Mouse (Mus musculus) spleen, adult 18-20 months (tissue): ENCODE results near the gene Hk3.

Experiments used
- DNase-seq, 2 experiments: peaks; one replicate each; pipeline ENCODE4 v3.0.0; 2022; ENCODE audit warnings: mixed read lengths in 2 of 2

The Hk3 gene

GRCm38 (mm10) chr13:55021194-55021779 lies at the start of gene Hk3:
Gene Hk3, minus strand, starts transcription at chr13:55021385.
- no peak for DNase-seq

GRCm38 (mm10) chr13:55069719-55070118 lies 48.5 kb upstream of the Hk3 start:
- no peak for DNase-seq

DNA sequence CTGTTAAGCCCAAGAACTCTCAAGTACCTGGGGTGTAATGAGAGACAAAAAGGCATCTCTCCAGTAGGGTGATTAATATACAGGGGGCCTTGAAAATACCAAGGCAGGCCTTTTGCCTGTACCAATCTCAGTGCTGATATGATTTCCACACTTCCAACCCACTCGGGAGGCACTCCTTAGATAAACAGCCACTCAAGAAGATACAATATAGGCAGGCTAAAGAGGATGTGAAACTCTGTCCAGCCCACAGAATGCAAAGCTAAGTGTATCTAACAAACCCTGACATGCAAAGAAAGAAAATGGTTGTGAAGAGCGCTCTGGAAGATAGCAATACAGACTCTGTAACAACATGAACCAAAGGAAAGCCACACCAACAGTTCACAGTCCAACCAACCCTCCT lies 42.1 kb upstream of the Hk3 start:
- peak in 1 of 2 experiments; percentile 19 for DNase-seq

DNA sequence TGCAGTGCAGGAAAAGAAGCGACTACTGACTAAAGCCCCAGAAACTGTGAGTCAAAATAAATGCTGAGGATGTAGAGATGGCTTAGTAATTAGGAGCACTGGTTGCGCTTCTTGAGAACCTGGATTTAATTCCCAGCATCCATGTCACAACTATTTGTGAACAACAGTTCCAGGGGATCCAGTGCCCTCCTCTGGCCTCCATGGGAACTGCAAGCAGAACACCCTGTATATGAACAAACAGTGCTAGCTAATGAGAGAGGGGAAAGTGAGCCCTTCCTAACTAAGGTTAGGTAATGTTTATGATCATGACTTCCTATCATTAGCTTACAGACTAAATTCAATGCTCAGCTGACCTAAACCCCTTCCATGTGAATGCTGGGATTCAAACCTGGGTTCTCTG lies 36.9 kb upstream of the Hk3 start:
- DNase-seq = peak in 1 of 2 experiments; percentile 43

- DNase-seq = no peak
These were observed 26.5 kb upstream of the Hk3 start for GRCm38 (mm10) chr13:55047706-55048105.

DNA sequence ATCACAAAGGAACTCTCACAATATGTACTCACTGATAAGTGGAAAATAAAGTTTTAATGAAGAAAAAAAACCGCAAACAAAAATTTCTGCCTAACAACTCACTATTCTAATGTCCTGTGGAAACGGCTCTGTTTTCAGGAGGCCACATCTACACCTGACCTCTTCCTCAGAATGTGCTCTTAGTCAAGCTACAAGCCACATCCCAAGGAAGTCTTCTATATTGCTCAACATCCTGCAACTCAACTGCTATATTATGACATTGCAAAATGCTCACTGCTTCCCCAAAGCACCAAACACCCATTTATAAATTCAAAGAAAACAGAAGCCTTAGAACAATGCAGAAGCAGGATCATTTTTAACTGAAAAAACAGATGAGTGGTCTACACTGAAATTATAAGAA lies 18.8 kb upstream of the Hk3 start:
- no peak for DNase-seq

DNA sequence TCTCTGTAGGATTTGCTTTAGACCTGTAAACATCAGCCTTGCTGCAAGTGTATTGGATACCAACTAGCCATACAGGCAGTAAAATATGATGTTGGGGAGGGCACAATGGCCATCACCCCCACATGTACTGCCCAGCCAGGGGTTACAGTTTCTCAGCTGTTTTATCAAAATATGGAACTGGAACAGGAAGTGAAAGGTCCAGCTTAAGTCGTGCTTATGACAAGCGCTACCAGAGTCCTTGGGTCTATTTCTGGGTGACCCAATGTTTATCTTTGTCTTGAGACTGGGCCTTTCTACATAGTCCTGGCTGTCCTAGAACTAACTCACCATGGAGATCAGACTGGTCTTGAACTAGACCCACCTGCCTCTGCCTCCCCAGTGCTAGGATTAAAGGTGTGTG lies 3.0 kb upstream of the Hk3 start:
- no peak for DNase-seq

- DNase-seq = peak in 1 of 2 experiments; percentile 24
These were observed 1.5 kb upstream of the Hk3 start for GRCm38 (mm10) chr13:55022715-55023114.

DNA sequence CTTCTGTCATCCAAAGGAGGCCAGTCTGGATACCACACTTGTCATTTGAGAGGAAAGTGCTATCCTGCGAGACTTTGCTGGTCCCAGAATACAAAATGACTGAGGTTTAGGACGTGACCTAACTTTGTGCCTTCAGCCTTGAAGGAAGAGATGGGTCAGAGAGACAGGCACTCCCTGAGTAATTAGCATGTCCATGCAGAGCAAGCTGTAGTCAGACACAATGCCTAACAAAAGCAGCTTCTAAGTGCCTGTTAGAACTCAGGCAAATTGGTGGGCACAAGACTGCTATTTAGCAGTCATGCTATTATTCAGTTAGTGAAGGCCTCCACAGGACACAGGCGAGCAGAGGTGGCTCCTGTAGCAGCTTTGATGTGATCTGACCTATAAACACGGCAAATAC lies 1.1 kb upstream of the Hk3 start:
- DNase-seq = no peak

GRCm38 (mm10) chr13:55020051-55020450 lies 1.1 kb downstream of the Hk3 start:
- no peak for DNase-seq

DNA sequence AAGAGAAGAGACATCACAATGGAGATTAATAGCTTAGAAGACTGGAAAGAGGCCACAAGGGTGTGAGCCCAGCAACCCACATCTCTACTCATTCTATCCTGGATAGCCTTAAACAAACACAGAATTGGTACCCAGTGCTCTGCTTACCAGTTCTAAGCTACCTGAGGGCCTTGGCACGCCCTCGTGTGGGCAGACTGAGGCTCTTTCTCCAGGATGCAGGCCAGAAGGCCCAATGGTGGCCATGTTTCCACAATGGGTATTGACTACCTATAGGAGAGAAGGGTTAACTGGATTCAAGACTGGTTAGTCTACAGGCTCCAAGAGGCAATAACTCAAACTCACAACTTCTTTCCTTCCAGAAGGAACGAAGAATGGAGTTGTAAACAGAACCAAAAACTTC lies 2.0 kb downstream of the Hk3 start:
- DNase-seq = no peak

DNA sequence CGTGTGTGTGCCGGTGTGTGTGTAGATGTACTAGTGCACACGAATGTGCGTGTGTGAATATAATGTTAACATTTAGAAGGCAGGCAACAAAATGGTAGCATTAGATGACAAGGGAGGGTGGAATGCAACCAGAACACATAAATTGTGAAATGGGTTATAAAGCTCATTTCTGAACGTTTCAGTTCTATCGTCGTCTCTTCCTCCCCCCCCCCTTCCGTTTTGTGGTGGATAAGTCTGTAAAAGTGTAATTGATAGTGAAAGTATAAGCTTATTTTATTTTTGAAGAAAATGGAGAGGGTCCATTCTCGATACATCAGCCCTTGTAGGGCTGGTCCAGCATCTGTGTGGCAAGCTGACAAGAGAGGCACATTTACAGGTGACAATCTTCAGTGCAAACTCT lies 2.5 kb downstream of the Hk3 start:
- DNase-seq = no peak

DNA sequence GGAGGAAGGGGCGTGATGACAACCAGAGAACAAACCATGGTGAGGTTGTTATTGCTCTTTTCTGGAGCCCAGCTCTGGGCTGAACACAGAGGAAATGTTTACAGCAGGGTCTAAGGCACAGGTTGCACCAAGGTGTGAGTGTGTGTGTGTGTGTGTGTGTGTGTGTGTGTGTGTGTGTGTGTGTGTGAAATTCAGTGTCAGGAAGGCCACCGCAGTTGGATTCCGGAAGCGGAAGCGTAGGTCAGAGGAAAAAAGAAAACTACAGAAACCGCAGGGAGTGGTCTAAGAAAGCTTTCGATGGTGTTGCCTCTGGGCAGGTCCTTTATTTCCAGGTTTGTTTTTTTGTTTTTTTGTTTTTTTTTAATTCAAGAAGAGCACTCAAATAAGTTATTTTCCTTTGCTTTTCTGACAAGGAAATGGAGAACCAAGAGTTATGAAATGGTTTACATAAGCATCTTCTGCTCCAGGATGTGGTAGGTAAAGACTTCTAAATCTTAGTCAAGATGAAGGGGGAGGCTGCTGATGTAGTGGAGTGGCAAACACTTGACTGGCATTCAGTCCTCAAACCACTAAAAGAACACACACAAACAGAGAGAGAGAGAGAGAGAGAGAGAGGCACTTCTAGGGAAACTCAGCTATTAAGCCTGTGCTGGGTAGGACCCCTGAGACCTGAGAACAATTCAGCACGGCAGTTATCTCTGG lies 3.1 kb downstream of the Hk3 start:
- DNase-seq = no peak

DNA sequence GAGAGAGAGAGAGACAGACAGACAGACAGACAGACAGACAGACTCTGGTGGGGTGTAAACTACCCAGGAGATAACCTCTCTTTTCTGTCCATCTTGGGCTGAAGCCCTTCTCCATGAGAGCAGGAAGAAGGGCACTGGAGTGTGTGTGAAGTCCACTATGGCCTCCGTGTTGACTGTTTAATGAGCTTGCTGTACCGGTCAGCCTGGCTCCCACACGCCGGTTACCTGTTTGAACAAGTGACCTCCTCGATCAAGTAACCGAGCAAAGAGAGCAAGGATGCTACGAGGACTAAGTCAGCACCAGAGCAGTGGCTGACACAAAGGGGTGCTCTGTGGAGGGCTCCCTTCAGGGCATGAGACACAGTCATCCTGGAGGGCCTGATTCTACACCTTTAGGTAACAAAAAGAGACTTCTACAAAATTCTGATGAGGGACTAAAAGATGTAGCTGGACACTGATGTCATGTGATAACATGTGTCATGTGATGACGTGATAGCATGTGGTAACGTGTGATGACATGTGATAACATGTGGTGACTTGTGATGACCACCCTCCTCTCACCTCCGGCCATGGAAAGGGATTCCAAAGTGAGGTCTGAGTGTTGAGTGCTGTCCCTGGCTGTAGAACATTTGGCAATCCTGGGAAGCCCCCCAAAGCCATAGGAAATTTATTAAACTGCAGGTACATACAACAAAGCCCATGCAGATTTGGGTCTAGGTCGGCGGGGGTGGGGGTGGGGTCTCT lies 3.9 kb downstream of the Hk3 start:
- no peak for DNase-seq

- no peak for DNase-seq
These were observed 6.7 kb downstream of the Hk3 start for GRCm38 (mm10) chr13:55014451-55014850.

- no peak for DNase-seq
These were observed 7.4 kb downstream of the Hk3 start for GRCm38 (mm10) chr13:55013702-55014344.

DNA sequence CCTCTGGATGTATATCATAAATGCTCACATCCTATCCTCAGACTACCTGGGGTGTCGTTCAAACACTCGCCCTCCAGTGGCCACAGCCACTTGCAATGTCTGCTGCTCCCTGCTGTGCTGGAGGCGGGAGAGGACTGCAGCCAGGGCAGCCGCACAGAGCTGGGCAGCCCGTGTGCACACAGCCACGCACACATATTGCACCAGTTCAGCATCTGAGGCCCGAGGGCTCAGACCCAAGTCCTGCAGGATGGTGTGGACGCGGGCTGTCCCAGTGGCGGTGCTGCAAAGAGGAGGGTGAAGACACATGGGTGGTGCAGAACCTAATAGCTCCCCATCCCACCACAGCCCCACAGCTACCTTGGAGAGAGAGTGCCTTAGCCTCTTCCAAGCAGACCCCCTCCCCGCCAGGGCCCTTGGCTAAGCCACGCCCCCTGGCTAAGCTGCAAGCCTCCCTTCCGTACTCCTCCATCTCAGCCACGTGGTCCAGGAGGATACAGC lies 9.2 kb downstream of the Hk3 start:
- DNase-seq = peak in 1 of 2 experiments; percentile 2

DNA sequence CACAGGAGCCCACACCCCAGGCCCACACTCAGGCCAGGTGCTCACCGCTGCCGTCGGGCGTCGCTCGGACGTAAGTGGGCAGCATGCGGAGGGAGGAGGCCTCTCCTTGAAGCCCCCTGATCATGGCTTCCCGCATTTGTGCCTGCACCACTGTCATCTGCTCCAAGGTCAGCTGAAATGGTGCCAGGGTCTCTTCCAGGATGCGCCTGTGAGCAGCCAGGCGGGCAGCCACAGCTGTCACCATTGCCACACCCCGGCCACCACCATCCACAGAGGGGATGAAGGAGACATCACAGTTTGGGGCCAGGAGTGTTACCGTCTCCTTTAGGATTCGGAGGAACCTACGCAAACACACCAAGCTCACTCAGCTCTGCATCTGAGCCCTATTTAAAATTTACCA lies 10.1 kb downstream of the Hk3 start:
- DNase-seq = peak in 1 of 2 experiments; percentile 3

DNA sequence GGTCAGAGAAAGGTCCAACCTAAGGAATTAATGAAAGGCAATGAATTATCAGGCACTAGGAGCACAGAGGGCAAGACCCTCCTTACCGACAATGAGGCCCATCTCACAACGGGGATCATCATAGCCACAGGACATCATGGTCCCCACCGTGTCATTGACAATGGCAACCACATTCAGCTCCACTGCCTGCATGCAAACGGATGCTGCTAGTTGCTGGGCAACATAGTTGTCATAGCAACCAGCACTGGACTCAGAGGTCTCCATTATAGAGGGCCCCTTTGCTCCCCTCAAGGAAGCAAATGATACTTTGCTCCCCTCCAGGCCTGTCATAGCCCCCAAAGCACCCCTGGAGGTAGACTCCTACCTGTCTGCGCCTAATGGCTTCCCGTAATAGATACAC lies 12.6 kb downstream of the Hk3 start:
- no peak for DNase-seq

GRCm38 (mm10) chr13:55006415-55006742 lies 14.8 kb downstream of the Hk3 start:
- no peak for DNase-seq

- no peak for DNase-seq
These were observed 15.3 kb downstream of the Hk3 start for GRCm38 (mm10) chr13:55005691-55006414.

GRCm38 (mm10) chr13:55004646-55005045 lies 16.5 kb downstream of the Hk3 start:
- no peak for DNase-seq

- no peak for DNase-seq
These were observed 19.1 kb downstream of the Hk3 start for GRCm38 (mm10) chr13:55002090-55002489.
